Mouse (Mus musculus): ENCODE results near the gene Gsdme. TPM values are rescaled to one million over a fixed set of nuclear protein-coding genes. Genes with fewer than 3 reads are reported as not detected.

The Gsdme gene
- polyA plus RNA-seq, 2 experiments = 0.70 to 9.5 TPM

GRCm38 (mm10) chr6:50192822-50193221 lies 70.8 kb downstream of the Gsdme start:
- Histone ChIP-seq H3K36me3 (replicated peaks; ENCODE audit: control insufficient read depth, insufficient read depth, low read depth) (no peaks in the 10 kb centered on the region; the same call in 1 of the 2 replicates), H3K9ac (replicated peaks) (no peak overlapping the region), H3K4me2 (ENCODE audit: low read depth) (no peak overlapping the region), H3K27me3 (ENCODE audit: control insufficient read depth, insufficient read depth, low read length) (no peaks in the 10 kb centered on the region), H3K4me3 (ENCODE audit: insufficient read depth in 1 of 2, low read depth in 2 of 2, low read length in 2 of 2) (no peak overlapping the region), H3K4me1 (replicated peaks; ENCODE audit: control insufficient read depth in 2 of 2, insufficient read depth in 2 of 2, low read length in 1 of 2) (no peaks in the 10 kb centered on the region), H3K9me3 (ENCODE audit: control insufficient read depth, low read length) (no peaks in the 10 kb centered on the region), H3K27ac (no peak overlapping the region)
- no peak for TF ChIP-seq CTCF (IDR thresholded peaks at IDR 0.05; ENCODE audit: low read depth)
- no peak for TF ChIP-seq EP300 (IDR thresholded peaks at IDR 0.05; ENCODE audit: low read depth)
- no peak for ATAC-seq (ENCODE audit: insufficient read depth)
- WGBS (ENCODE audit: insufficient replicate concordance) = 74% methylated on average over 3 of the region's 3 CpGs
- no peak for DNase-seq (ENCODE audit: low read depth in 3 of 3, low spot score in 3 of 3)

GRCm38 (mm10) chr6:50192169-50192568 lies 71.5 kb downstream of the Gsdme start:
- H3K4me3 ChIP-seq (ENCODE audit: insufficient read depth in 1 of 2, low read depth in 2 of 2, low read length in 2 of 2) = no peak overlapping the region
- DNase-seq (ENCODE audit: low read depth in 3 of 3, low spot score in 3 of 3) = no peak
- TF ChIP-seq EP300 (IDR thresholded peaks at IDR 0.05; ENCODE audit: low read depth) (no peak), CTCF (IDR thresholded peaks at IDR 0.05; ENCODE audit: low read depth) (no peak)
- no peaks in the 10 kb centered on the region; the same call in 1 of the 2 replicates for H3K36me3 ChIP-seq (replicated peaks; ENCODE audit: control insufficient read depth, insufficient read depth, low read depth)
- H3K27ac ChIP-seq = no peak overlapping the region
- H3K9ac ChIP-seq (replicated peaks) = no peak overlapping the region
- H3K4me1 ChIP-seq (replicated peaks; ENCODE audit: control insufficient read depth in 2 of 2, insufficient read depth in 2 of 2, low read length in 1 of 2) = no peaks in the 10 kb centered on the region
- no peaks in the 10 kb centered on the region for H3K9me3 ChIP-seq (ENCODE audit: control insufficient read depth, low read length)
- no peak for ATAC-seq (ENCODE audit: insufficient read depth)
- H3K4me2 ChIP-seq (ENCODE audit: low read depth) = no peak overlapping the region
- 48% methylated on average over 1 of the region's 1 CpGs for WGBS (ENCODE audit: insufficient replicate concordance)
- H3K27me3 ChIP-seq (ENCODE audit: control insufficient read depth, insufficient read depth, low read length) = no peaks in the 10 kb centered on the region

GRCm38 (mm10) chr6:50191605-50192004 lies 72.1 kb downstream of the Gsdme start:
- no peaks in the 10 kb centered on the region for H3K4me1 ChIP-seq (replicated peaks; ENCODE audit: control insufficient read depth in 2 of 2, insufficient read depth in 2 of 2, low read length in 1 of 2)
- TF ChIP-seq CTCF (IDR thresholded peaks at IDR 0.05; ENCODE audit: low read depth) (no peak), EP300 (IDR thresholded peaks at IDR 0.05; ENCODE audit: low read depth) (no peak)
- no peak overlapping the region for H3K9ac ChIP-seq (replicated peaks)
- ATAC-seq (ENCODE audit: insufficient read depth) = no peak
- no peak overlapping the region for H3K27ac ChIP-seq
- H3K36me3 ChIP-seq (replicated peaks; ENCODE audit: control insufficient read depth, insufficient read depth, low read depth) = no peaks in the 10 kb centered on the region; the same call in 1 of the 2 replicates
- no peak overlapping the region for H3K4me2 ChIP-seq (ENCODE audit: low read depth)
- no peaks in the 10 kb centered on the region for H3K27me3 ChIP-seq (ENCODE audit: control insufficient read depth, insufficient read depth, low read length)
- no peak for DNase-seq (ENCODE audit: low read depth in 3 of 3, low spot score in 3 of 3)
- WGBS (ENCODE audit: insufficient replicate concordance) = 76% methylated on average over 3 of the region's 3 CpGs
- no peak overlapping the region for H3K4me3 ChIP-seq (ENCODE audit: insufficient read depth in 1 of 2, low read depth in 2 of 2, low read length in 2 of 2)
- no peaks in the 10 kb centered on the region for H3K9me3 ChIP-seq (ENCODE audit: control insufficient read depth, low read length)

- Histone ChIP-seq H3K4me2 (ENCODE audit: low read depth) (no peak overlapping the region), H3K9me3 (ENCODE audit: control insufficient read depth, low read length) (no peaks in the 10 kb centered on the region), H3K9ac (replicated peaks) (no peak overlapping the region), H3K4me3 (ENCODE audit: insufficient read depth in 1 of 2, low read depth in 2 of 2, low read length in 2 of 2) (no peak overlapping the region), H3K36me3 (replicated peaks; ENCODE audit: control insufficient read depth, insufficient read depth, low read depth) (no peaks in the 10 kb centered on the region; the same call in 1 of the 2 replicates), H3K27me3 (ENCODE audit: control insufficient read depth, insufficient read depth, low read length) (no peaks in the 10 kb centered on the region), H3K27ac (no peak overlapping the region), H3K4me1 (replicated peaks; ENCODE audit: control insufficient read depth in 2 of 2, insufficient read depth in 2 of 2, low read length in 1 of 2) (no peaks in the 10 kb centered on the region)
- DNase-seq (ENCODE audit: low read depth in 3 of 3, low spot score in 3 of 3) = no peak
- no peak for ATAC-seq (ENCODE audit: insufficient read depth)
- no peak for TF ChIP-seq CTCF (IDR thresholded peaks at IDR 0.05; ENCODE audit: low read depth)
- TF ChIP-seq EP300 (IDR thresholded peaks at IDR 0.05; ENCODE audit: low read depth) = no peak
Measured at GRCm38 (mm10) chr6:50189376-50189775, 74.3 kb downstream of the Gsdme start.

- H3K27me3 ChIP-seq (ENCODE audit: control insufficient read depth, insufficient read depth, low read length) = no peaks in the 10 kb centered on the region
- no peak for ATAC-seq (ENCODE audit: insufficient read depth)
- no peaks in the 10 kb centered on the region; the same call in 1 of the 2 replicates for H3K36me3 ChIP-seq (replicated peaks; ENCODE audit: control insufficient read depth, insufficient read depth, low read depth)
- 68% methylated on average over 4 of the region's 4 CpGs for WGBS (ENCODE audit: insufficient replicate concordance)
- TF ChIP-seq EP300 (IDR thresholded peaks at IDR 0.05; ENCODE audit: low read depth) (no peak), CTCF (IDR thresholded peaks at IDR 0.05; ENCODE audit: low read depth) (no peak)
- no peak for DNase-seq (ENCODE audit: low read depth in 3 of 3, low spot score in 3 of 3)
- H3K9ac ChIP-seq (replicated peaks) = no peak overlapping the region
- H3K27ac ChIP-seq = no peak overlapping the region
- H3K4me3 ChIP-seq (ENCODE audit: insufficient read depth in 1 of 2, low read depth in 2 of 2, low read length in 2 of 2) = no peak overlapping the region
- H3K4me2 ChIP-seq (ENCODE audit: low read depth) = no peak overlapping the region
- H3K9me3 ChIP-seq (ENCODE audit: control insufficient read depth, low read length) = no peaks in the 10 kb centered on the region
- H3K4me1 ChIP-seq (replicated peaks; ENCODE audit: control insufficient read depth in 2 of 2, insufficient read depth in 2 of 2, low read length in 1 of 2) = no peaks in the 10 kb centered on the region
Measured at GRCm38 (mm10) chr6:50187955-50188354, 75.7 kb downstream of the Gsdme start.

All from liver, embryonic 14.5 days (tissue).